Mouse (Mus musculus) C2C12 (cell line): ENCODE data around the gene Lrp6.

Source experiments
- CTCF ChIP-seq: IDR thresholded peaks from one replicate; pipeline ENCODE4 v1.5.1; 2011; ENCODE audit not compliant: control insufficient read depth, insufficient read depth, insufficient read length
- FOSL1 ChIP-seq: IDR thresholded peaks from one replicate; pipeline ENCODE4 v1.8.0; 2011; ENCODE audit warnings: mild to moderate bottlenecking, low read length; ENCODE audit not compliant: poor library complexity, insufficient read depth, severe bottlenecking
- MAX ChIP-seq: IDR thresholded peaks from one replicate; pipeline ENCODE4 v1.6.1; 2011; ENCODE audit warnings: mild to moderate bottlenecking, control low read depth
- MYOD1 ChIP-seq: IDR thresholded peaks from one replicate; pipeline ENCODE4 v1.6.1; 2011; ENCODE audit warnings: low read depth; ENCODE audit not compliant: control insufficient read depth, insufficient read length
- MYOG ChIP-seq: IDR thresholded peaks from one replicate; pipeline ENCODE4 v1.6.1; 2011; ENCODE audit not compliant: control insufficient read depth, insufficient read length; ENCODE audit errors: extremely low read depth
- USF1 ChIP-seq: IDR thresholded peaks from one replicate; pipeline ENCODE4 v1.6.1; 2011; ENCODE audit warnings: low read depth, mild to moderate bottlenecking, control low read depth, moderate library complexity

DNA sequence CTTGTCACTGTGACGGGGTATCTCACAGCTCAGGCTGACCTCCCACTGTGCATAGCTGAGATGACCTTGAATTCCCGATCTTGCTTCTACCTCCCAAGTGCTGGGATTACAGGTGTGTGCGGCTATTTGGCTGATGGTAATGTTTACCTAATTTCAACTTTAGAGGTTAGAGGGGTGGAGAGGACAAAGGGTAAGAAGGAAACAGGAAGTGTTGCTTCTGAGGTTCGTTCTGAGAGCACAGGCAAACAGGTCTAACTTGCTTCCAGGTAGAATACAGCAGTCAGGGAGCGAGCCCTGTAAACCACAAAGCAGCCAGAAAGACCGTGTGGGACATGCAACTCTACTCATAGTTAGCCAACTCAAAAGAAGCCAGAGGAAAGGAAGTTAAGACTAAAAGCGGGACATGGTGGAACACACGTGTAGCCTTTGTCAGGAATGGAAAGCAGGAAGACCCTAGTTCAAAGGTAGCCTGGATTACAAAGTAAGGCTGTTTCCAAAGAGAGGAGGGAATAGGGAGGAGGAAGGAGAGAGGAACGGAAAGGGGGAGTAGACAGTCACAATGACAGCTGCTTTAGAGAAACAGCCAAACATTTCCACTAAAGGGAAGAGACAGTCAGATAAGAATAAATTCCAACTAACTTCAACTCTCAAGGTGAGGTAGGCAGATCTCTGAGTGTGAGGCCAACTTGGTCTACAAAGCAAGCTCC, 123.4 kb downstream of the Lrp6 start:
- TF ChIP-seq CTCF (no peak), FOSL1 (no peak), USF1 (no peak), MYOD1 (no peak), MYOG (no peak), MAX (no peak)
